Mouse (Mus musculus): ENCODE results near the gene Scamp5.
"Not testable (repeated sequence)": the region's sequence is repeated elsewhere in the genome, so short reads cannot be mapped to it uniquely, and the experiment has no call there.

Gene Scamp5

DNA sequence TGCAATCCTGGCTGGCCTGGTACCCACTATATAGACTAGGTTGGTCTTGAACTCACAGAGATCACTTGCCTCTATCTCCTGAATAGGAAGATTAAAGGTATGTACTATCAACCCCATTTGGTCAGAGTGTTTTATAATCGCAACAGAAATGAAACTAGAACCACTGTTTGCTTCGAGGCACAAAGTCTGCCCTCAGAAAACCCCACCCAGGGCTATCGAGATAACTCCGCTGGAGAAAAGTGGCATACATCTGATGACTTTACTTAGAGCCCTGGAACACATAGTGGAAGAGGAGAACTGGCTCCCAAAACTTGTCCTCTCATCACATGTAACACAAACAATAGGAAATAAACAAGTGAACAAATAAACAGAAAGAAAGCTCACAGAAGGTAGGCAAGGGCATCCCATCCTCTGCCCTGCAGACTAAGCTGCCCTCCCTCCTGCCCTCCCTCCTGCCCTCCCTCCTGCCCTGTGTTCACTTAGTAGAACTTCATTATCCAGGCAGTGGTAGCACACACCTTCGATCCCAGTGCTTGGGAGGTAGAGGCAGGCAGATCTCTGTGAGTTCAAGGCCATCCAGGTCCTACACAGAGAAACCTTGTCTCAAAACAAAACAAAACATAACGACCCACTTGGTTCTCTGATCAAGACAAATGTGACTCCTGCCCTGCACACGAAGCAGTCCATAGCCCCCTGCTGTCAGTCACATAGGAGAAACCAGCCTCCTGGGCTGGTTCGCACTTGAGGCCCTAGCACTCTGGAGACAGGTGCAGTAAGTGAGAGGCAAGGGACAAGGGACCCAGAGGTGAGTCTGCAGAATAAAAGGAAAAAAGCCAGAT lies 15.0 kb downstream of the Scamp5 start:
- DNase-seq (ENCODE audit: low spot score in 2 of 2): no peak

DNA sequence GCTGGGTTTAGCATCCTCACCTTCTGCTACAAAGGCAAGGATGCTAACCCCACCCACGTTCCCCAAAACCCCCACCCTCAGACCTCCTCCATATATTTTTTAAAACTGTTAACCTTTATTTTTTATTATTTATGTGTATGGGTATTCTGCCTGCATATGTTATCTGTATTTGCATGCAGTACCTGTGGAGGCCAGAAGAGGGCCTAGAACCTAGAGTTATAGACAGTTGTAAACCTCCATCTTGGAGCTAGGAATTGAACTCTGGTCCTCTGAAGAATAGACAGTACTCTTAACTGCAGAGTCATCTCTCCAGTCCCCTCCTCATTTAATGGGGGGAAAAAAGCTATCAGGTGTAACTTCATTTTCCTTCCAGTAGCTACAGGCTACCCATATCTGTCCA lies 18.1 kb downstream of the Scamp5 start:
- DNase-seq (ENCODE audit: low spot score in 2 of 2): peak in 1 of 2 experiments; percentile 20

DNA sequence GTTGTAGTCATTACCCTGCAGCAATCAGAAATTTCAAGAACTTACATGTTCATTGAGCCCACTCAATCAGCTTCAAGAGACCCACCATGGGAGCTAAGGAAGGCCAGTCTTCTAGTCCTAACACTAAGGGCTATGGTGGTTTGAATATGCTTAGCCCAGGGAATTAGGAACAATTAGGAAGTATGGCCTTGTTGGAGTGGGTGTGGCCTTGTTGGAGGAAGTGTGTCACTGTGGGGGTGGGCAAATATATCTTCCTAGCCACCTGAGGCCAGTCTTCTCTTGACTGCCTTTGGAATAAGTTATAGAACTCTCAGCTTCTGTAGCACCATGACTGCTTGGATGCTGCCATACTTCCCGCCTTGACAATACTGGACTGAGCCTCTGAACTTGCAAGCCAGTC lies 27.2 kb downstream of the Scamp5 start:
- DNase-seq (ENCODE audit: low spot score in 2 of 2): no peak

DNA sequence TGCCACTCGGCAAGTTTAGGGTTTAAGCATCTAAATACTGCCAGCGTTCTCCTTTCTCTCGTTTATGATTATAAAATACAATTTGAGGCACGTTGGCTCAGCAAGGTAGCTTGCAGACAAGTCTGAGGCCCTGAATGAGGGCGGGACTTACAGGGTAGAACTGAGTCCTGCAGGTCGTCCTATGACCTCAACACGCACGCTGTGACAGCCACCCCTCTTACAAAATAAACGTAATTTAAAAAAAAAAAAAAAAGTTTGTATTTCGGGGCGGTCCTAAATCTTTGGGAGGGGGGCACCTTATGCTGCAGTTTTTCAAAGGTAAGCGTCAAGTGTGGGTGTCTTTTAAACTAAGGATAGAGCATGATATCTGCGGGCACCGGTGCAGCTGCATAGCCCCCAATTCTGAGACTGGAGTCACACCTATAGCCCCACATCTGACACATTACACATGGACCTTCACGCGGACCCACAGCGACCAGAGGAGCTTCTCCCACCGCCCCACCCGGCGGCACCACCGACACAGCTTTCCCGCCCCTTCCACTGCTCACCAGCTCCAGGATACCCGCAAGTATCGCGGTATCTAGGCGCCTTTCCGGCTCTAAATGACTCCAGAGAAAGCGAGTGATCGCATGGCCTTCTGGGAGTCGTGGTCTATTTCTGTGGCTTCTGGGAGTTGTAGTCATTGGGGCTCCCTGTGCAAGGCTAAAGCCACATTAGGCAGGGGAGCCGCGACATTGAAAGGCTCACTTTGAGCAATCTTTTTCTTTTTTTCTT lies 28.2 kb downstream of the Scamp5 start, which contains the start of gene Ppcdc:
TSS of gene Ppcdc (minus strand) at position 603 of the 774 bp plus-strand sequence.
- DNase-seq (ENCODE audit: low spot score in 2 of 2): peak; percentile 87 to 90

DNA sequence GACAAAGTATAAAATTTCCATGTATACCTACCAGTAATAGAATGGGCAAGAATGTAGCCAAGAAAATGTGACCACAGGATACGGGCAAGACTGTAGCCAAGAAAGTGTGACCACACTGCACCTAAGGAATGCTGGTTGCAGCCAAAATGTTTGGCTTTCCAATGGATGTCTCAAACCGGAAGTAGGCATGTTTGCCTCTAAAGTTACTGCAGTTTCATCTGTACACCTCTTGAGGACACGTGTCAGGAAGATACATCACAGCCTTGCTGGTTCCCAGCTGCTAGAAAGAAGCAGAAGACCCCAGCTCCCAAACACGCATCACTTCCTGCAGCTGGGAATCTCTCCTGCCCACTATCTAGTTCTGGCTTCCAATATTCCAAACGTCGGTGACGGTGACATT lies 28.8 kb downstream of the Scamp5 start:
- DNase-seq (ENCODE audit: low spot score in 2 of 2): no peak

DNA sequence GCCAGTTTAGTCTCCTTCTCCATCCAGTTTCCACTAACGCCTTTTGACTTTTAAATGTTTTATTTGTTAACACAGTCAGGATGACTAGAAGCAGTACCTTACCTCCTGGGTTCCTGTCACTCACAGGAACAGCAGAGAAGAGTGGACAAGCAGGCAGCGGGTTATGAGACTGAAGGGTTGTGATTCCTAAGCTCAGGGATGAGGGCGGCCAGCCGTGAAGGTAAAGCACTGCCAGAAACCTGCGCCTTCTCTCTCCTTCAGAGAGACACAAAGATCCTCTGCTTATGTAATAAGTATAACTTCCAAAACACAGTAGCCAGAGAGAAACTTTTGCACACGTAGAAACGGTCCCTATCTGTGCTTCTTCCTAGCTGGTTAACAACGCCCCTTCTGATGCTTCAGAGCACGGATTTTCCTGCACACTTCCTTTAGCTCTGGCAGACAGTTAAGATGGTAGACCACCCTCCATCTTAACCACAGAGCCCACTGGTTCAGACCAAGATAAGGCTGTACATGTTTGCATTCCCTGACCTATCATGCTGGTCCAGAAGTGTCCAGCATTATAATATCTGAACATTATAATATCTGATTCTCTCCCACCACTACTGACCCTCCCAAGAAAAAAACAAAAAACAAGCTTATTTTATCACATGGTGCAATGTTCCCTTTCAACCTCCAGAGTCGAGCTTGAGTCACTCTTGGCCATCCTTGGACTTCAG lies 29.8 kb downstream of the Scamp5 start:
- no peak for DNase-seq (ENCODE audit: low spot score in 2 of 2)

DNA sequence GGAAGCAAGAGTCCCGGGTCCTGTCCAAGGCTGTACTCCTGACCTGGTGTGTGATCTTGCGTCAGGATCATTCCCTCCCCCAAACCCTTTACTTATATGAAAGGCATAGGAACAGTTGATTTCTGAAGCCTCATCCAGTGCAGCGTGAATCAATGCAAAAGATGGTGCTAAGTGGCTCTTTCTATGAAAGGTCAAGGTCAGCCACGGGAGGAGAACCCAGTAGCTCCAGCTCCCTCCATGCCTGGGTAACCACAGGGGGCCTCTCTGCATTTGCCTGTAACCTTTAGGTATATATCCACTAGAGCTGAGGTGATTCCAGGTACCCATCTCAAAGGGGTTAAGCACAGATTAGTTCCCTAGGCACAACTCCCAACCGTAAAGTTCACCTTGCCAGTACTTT lies 31.7 kb downstream of the Scamp5 start:
- no peak for DNase-seq (ENCODE audit: low spot score in 2 of 2)

DNA sequence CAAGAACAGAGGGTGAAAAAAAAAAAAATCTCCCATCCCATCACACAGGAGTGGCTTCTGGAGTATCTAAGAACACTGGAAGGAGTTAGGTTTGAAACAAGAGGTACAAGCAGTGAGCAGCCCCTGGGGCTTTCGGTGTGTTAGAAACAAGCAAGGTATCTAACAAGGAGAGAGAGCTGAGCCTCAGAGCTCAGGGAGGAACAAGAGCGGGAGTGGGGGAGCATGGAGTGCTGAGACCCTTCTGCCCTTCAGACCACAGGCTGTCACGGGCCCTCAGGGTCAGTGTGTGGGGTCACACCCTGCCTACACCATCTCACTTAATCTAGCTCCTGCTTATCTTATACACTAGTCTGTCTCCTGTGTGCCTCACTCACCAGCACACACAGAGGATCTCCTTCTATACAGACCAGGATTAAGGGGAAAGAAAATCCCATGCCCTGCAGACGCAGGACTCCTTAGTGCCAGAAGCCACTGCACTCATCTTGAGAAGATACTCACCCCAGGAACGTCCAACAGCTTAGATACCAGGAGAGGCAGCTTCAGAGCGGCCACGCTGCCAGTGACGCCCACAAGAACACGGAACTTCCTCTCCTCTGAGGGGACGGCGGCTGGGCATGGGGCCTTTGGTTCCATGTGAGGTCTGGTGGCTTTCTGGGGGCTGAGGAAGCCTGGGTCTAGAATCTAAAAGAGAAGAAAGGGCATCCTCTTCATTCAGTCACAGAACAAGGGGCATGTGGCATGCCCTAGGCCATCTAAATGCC lies 33.3 kb downstream of the Scamp5 start:
- DNase-seq (ENCODE audit: low spot score in 2 of 2): no peak

DNA sequence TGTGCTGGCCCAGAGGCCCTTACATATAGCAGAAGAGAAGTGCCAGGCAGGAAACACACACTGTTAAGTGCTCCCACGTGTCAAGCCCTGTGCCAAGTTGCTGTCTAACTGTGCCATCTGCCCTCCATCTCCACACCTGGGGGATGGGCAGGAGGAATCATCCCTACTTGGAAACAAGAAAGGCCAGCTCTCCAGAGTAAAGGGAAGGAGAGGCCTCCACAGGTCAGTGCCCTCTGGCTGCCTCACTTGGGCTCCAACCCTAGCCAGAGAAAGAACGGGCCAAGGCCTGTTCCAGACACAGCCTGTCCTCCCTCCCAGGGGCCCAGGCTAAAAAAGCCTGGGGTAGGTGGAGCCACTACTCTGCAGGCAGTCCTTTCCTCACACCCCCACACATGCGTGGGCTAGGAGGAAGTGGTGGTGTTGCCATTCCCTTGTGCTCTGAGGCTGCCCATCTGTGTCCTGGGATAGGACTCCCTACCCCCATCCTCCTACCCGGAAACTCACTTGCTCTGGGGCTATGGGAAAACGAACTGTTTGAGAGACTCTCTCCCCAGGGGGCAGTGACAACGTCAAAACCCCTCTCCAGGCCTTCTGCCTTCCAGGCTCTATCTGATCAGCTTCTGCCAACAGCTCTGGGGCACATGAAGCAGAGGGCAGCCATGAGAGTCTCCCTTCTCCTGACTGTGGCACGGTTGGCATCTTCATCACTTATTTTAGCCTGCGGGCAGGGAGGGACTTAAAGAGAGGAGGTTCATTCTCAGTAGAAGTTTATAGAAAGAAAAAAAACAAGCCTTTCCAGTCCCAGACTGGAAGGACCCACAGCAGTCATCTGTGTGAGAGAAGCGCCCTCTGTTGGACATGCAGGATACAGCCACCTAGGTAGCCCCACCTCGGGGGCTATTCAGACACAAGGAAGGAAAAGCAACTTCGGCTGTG lies 34.5 kb downstream of the Scamp5 start:
- peak; percentile 73 to 81 for DNase-seq (ENCODE audit: low spot score in 2 of 2)

DNA sequence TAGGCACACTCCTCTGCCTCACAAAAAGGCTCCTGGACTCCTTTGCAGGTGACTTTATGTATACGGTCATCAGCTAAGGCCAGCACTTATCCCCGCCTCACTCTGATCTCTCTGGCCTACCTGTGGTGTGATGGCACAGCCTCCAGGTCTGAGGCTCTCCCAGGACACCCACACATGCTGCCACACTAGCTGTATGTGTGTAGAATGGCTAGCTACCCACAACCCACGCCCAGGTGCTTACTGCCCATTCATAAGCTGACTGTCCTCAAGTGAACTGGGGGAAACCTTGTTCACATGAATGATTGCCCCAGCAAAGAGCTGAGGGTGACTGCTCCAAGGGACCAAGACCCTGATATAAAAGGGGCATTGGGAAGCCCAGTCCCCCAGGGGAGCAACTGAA lies 35.4 kb downstream of the Scamp5 start:
- no peak for DNase-seq (ENCODE audit: low spot score in 2 of 2)

DNA sequence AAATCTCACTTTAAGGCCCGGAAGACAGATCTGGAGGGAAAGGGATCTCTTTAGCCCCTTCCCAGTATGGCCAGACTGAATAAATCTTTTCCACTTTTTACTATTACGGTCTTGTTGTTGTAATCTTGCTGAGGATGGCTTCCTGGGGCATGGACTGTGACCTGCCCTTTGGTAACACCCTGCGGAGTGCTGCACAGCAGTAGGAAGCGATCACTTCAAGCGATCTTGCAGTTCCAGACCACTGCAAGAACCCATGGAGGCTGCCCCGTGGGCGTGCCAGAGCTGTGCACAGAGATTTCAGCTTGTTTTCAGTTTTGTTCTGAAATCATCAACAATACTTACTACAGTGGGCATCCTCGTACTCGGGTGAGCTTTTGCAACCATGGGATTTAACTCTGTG lies 36.7 kb downstream of the Scamp5 start:
- no peak for DNase-seq (ENCODE audit: low spot score in 2 of 2)

DNA sequence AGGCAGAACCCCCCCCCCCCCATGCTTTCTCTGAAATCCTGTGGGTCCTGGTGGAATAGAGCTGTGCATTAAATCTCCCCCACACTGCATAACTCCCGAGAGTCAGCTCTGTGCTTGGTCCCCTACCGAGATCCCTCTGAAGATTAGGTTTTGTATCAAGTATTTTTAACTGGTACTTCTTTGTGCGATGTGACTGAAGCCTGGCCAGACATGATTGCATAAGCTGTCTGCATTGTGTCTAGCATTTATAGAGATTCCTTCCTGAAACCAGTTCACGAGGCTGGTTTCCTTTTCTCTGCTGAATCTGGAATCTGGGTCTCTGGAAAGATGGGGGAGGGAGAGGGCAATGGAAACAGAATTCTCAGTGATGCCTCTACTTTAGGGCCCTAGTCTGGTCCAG lies 39.5 kb downstream of the Scamp5 start:
- no peak for DNase-seq (ENCODE audit: low spot score in 2 of 2)

DNA sequence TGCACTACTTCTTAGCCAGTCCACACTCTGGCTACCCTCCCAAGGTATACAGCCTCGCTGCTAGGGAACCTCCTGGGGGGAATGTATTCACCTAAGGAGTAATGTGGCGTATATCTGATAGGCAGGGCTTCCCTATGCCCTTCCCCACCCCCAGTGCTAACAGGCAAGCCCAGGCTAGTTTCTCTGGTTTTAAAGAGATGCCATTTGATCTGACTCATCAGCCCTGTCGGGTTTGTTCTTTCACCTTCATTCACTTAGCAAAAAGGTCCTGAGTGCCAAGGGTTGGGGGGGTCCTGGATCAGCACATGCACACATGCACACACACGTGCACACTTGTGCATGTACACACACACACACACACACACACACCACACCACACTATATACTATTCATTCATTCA lies 39.9 kb downstream of the Scamp5 start:
- DNase-seq (ENCODE audit: low spot score in 2 of 2): no peak

DNA sequence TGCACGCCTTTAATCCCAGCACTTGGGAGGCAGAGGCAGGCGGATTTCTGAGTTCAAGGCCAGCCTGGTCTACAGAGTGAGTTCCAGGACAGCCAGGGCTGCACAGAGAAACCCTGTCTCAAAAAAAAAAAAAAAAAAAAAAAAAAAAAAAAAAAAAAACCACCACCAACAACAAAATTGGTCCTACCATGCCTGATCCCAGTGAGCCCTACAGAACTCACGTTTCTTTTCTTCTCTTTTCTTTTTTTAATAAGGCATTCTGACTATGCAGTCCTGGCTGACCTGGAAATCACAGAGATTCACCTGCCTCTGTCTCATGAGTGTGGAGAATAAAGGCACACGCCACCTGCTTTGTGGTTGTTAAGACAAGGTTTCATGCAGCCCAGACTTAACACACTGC lies 40.7 kb downstream of the Scamp5 start:
- DNase-seq (ENCODE audit: low spot score in 2 of 2): not testable (repeated sequence)

DNA sequence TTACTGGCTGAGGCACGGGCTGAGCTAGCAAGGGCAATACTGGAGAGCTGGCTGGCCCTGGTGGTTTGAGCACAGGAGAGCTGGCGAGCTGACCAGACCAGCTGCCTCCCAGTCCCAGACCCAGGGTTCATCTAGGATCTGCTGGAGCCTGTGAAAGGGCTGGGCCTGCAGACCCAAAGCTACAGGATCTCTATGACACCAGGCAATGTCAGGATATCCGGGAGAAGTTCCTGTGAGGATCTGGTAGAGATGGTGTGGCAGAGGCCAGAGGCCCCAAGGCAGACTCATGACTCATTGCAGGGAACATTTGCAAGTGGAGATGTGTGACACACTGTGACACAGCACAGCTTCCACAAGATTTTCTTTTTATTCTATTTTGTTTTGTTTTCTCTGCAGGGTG lies 42.7 kb downstream of the Scamp5 start:
- DNase-seq (ENCODE audit: low spot score in 2 of 2): no peak

DNA sequence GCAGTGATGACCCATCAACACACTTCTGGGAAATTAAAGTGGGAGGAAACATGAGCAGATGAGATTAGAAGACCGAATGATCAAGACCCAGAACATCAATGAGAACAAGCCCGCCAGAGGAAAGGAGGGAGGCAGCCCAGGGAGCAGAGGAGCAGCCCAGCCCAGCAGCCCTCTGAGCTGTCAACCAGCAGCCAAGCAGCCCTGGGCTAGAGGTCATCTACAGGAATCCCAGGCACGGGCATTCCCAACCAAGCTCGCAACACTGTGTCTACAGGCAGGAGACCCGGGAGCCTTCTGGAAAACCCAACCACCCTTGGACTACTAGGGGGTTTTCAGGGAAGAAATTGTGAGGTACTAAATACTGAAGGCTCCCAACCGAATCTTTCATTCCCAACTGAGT lies 43.8 kb downstream of the Scamp5 start:
- no peak for DNase-seq (ENCODE audit: low spot score in 2 of 2)

DNA sequence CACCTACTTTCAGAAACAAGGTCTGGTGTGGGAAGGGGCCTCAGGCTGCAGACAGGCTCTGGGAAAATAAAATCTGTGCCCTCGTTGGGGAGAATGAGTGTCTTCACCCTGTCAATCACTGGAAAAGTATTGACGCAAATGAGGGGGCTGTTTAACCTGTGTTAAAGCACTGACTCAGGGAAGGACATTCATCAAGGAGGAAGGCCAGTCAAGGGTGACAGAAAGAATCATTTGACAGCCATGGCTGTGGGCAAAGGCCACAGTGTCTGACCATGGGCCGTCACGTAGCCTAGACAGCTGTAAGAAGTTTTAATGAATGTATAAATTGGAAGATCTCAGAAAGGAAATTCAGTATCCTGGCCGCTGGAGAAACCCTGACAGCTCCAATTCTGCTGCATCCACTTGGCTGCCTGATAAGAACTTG lies 46.2 kb downstream of the Scamp5 start:
- DNase-seq (ENCODE audit: low spot score in 2 of 2): peak in 1 of 2 experiments; percentile 49

DNA sequence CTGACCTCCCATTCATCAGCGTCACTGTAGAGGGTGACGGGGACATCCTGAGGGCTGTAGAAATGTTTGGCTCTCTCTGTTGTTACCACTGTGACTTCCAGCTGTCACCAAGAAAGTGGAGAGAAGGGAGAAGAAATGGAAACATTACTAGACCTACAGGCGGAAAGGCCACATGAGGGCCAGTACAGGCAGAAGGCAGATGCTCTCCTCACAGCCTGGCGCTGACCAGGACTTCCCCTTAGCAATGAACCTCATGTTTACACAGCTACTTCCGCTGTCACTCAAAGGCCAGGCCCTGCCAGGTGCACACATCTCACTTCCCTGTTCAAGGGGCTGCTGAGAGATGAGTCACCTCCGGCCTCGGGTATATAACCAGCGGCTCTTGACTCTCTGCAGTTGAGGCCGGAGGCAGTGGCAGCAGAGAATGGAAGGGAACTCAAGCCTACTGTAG lies 46.7 kb downstream of the Scamp5 start:
- DNase-seq (ENCODE audit: low spot score in 2 of 2): peak; percentile 91 to 94

DNA sequence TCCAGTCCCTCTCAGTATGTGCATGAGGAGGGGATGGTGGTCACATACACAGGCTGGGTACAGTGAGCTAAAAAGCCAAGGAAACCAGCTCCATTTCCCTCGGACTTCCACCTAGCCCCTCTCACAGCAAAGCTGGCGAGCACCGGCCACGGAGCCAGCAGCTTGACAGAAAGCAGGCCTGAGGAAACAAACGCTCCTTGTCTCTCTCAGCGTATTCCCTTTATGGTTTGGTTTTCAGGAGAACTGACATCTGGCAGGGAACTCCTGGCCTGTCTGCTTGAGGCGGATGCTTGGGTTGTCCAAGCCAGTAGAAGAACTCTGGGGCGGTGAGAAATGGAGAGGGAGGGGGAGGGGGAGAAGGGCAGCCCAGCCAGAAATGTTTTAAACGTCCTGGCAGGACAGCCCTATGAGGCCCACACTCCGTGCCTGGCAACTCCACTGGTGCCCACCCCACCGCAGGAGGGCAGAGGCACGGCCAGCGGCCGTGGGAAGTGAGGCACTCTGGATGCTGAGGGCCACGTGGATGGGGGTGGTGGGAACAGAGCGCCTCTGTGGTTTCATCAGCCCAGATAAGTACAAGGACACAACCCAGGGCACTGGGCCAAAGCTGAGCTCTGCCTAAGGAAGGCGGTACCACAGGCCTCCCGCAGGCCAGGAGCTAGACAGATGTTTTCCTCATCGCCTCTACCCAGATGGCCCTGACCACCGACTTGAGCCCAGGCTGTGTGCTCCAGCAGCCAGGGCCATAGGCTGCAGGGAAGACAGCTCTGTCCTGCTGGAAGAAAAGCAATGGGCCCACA lies 47.3 kb downstream of the Scamp5 start:
- DNase-seq (ENCODE audit: low spot score in 2 of 2): peak; percentile 62

All from natural killer cell, adult 2 months (primary cell).